20 mouse cellular contexts compared by ENCODE assay signal in genomic region chr5:103050319-103050916, GRCm38 (mm10).
"Had no signal": no experiment of that assay in that cellular context is flagged by ENCODE, and none has a peak within 500 bp of the region (broad histone marks: within the 10 kb centered on the region; RNA-seq: fewer than 3 reads in every experiment).

No protein-coding gene starts in this region.

- H3K9ac ChIP-seq: liver, embryonic 13.5 days; neural tube, embryonic 13.5 days had no signal

- DNase-seq: kidney, adult 18-20 months; kidney, adult 9 months; kidney, postnatal 10 days; kidney, postnatal 36 days; layer of hippocampus, postnatal 36 days; liver, embryonic 13.5 days; lung, adult 2 months; lung, postnatal 14 days; lung, postnatal 4 days; midbrain, embryonic 14.5 days; right cerebral cortex, adult 18-20 months; right cerebral cortex, postnatal 14 days; right cerebral cortex, postnatal 4 days; thymus, adult 2 months; thymus, postnatal 25 days had no signal

- H3K27ac ChIP-seq: left cerebral cortex, adult 2 months; liver, embryonic 13.5 days; neural tube, embryonic 13.5 days; stomach, postnatal 0 days had no signal

- H3K4me2 ChIP-seq: liver, embryonic 13.5 days; midbrain, embryonic 11.5 days; neural tube, embryonic 13.5 days had no signal

- H3K4me1 ChIP-seq: liver, embryonic 13.5 days; neural tube, embryonic 13.5 days had no signal

- H3K27me3 ChIP-seq: liver, embryonic 13.5 days; neural tube, embryonic 13.5 days had no signal

- H3K4me3 ChIP-seq: left cerebral cortex, adult 2 months; liver, embryonic 13.5 days; myocyte; neural tube, embryonic 13.5 days had no signal

- H3K9me3 ChIP-seq: liver, embryonic 13.5 days; neural tube, embryonic 13.5 days had no signal

- H3K36me3 ChIP-seq: liver, embryonic 13.5 days; neural tube, embryonic 13.5 days had no signal
